Mouse (Mus musculus) frontal cortex, postnatal 10 days (tissue): ENCODE results near the gene Hace1.

Experiments used
- DNase-seq, 2 experiments: peaks; one replicate each; pipeline ENCODE4 v3.0.0; 2022; ENCODE audit warnings: low spot score in 2 of 2, mixed read lengths in 1 of 2

Hace1 gene

GRCm38 (mm10) chr10:45698930-45699329, 121.3 kb downstream of the Hace1 start:
- DNase-seq, result no peak

- no peak for DNase-seq
Observed at GRCm38 (mm10) chr10:45706849-45707248, 129.2 kb downstream of the Hace1 start.

GRCm38 (mm10) chr10:45710848-45711247, 133.2 kb downstream of the Hace1 start:
- DNase-seq, result no peak

- no peak for DNase-seq
Observed at GRCm38 (mm10) chr10:45711348-45711747, 133.7 kb downstream of the Hace1 start.
